22 mouse cellular contexts compared by ENCODE assay signal in genomic region chr11:79677402-79677801, GRCm38 (mm10).
A peak's percentile ranks its signal among the peaks of the same experiment; 100 is the strongest.
DNase-seq lines count a peak whose midpoint lies in the region; ATAC-seq lines count a peak whose summit lies in the region.
"Had no signal": no experiment of that assay in that cellular context is flagged by ENCODE, and none has a peak within 500 bp of the region (broad histone marks: within the 10 kb centered on the region; RNA-seq: fewer than 3 reads in every experiment).

No protein-coding gene starts in this region.

- no peak overlapping the region for H3K9ac ChIP-seq in hindbrain, embryonic 11.5 days (ENCODE audit: low read depth, low read length)
- H3K9ac ChIP-seq in midbrain, embryonic 14.5 days (replicated peaks; ENCODE audit: low read length): 0 out of 2 replicates have a peak overlapping the region, but pooled peaks have one; percentile 20
- no peak overlapping the region for H3K9ac ChIP-seq in midbrain, embryonic 16.5 days (ENCODE audit: low read depth, low read length)
- no peak overlapping the region for H3K9ac ChIP-seq in forebrain, embryonic 16.5 days (replicated peaks; ENCODE audit: low read depth, low read length)
- H3K9ac ChIP-seq: forebrain, embryonic 15.5 days; limb, embryonic 12.5 days; liver, postnatal 0 days; neural tube, embryonic 12.5 days had no signal

- no peak overlapping the region for H3K4me3 ChIP-seq in hindbrain, embryonic 10.5 days
- no peak overlapping the region for H3K4me3 ChIP-seq in hindbrain, embryonic 11.5 days (ENCODE audit: low read depth, low read length)
- H3K4me3 ChIP-seq in midbrain, embryonic 14.5 days (replicated peaks; ENCODE audit: low read depth, low read length): no peak overlapping the region
- no peak overlapping the region for H3K4me3 ChIP-seq in midbrain, embryonic 16.5 days (ENCODE audit: low read depth, low read length)
- no peak overlapping the region for H3K4me3 ChIP-seq in forebrain, embryonic 16.5 days (replicated peaks; ENCODE audit: low read length)
- H3K4me3 ChIP-seq: forebrain, embryonic 15.5 days; limb, embryonic 12.5 days; neural tube, embryonic 12.5 days had no signal

- peaks cover 46% of the 10 kb centered on the region for H3K4me1 ChIP-seq in hindbrain, embryonic 10.5 days (replicated peaks)
- 0 out of 2 replicates have a peak, but pooled peaks cover 3% of the 10 kb centered on the region for H3K4me1 ChIP-seq in hindbrain, embryonic 11.5 days (replicated peaks; ENCODE audit: control insufficient read depth, insufficient read depth, low read length)
- H3K4me1 ChIP-seq in midbrain, embryonic 14.5 days (ENCODE audit: control insufficient read depth, insufficient read depth, low read length): peaks cover 21% of the 10 kb centered on the region
- peaks cover 13% of the 10 kb centered on the region for H3K4me1 ChIP-seq in midbrain, embryonic 16.5 days (ENCODE audit: control insufficient read depth, insufficient read depth, low read length)
- peaks cover 4% of the 10 kb centered on the region for H3K4me1 ChIP-seq in forebrain, embryonic 16.5 days (replicated peaks; ENCODE audit: control insufficient read depth, insufficient read depth, low read length)

- H3K9me3 ChIP-seq in hindbrain, embryonic 10.5 days: no peaks in the 10 kb centered on the region
- H3K9me3 ChIP-seq in hindbrain, embryonic 11.5 days (ENCODE audit: control insufficient read depth, low read length): no peaks in the 10 kb centered on the region
- H3K9me3 ChIP-seq in midbrain, embryonic 14.5 days (ENCODE audit: control insufficient read depth, low read length): no peaks in the 10 kb centered on the region
- H3K9me3 ChIP-seq in midbrain, embryonic 16.5 days (replicated peaks; ENCODE audit: control insufficient read depth, low read length, poor library complexity, severe bottlenecking): no peaks in the 10 kb centered on the region
- no peaks in the 10 kb centered on the region for H3K9me3 ChIP-seq in forebrain, embryonic 16.5 days (ENCODE audit: control insufficient read depth, low read length)
- H3K9me3 ChIP-seq: forebrain, embryonic 15.5 days; limb, embryonic 12.5 days; neural tube, embryonic 12.5 days had no signal

- no peak overlapping the region for H3K4me2 ChIP-seq in hindbrain, embryonic 11.5 days (replicated peaks; ENCODE audit: low read depth, low read length)
- no peak overlapping the region for H3K4me2 ChIP-seq in midbrain, embryonic 14.5 days (ENCODE audit: low read length)
- H3K4me2 ChIP-seq in midbrain, embryonic 16.5 days (ENCODE audit: low read length): no peak overlapping the region
- H3K4me2 ChIP-seq in forebrain, embryonic 16.5 days (ENCODE audit: low read length): no peak overlapping the region
- H3K4me2 ChIP-seq: forebrain, embryonic 15.5 days; limb, embryonic 12.5 days; liver, embryonic 11.5 days; neural tube, embryonic 12.5 days had no signal

- 0 out of 2 replicates have a peak overlapping the region, but pooled peaks have one; percentile 17 for H3K27ac ChIP-seq in hindbrain, embryonic 10.5 days
- no peak overlapping the region for H3K27ac ChIP-seq in hindbrain, embryonic 11.5 days (ENCODE audit: low read depth, low read length)
- no peak overlapping the region for H3K27ac ChIP-seq in midbrain, embryonic 14.5 days (replicated peaks; ENCODE audit: low read depth, low read length)
- H3K27ac ChIP-seq in midbrain, embryonic 16.5 days (ENCODE audit: low read length): no peak overlapping the region
- no peak overlapping the region for H3K27ac ChIP-seq in forebrain, embryonic 16.5 days (ENCODE audit: low read length)
- H3K27ac ChIP-seq: forebrain, embryonic 15.5 days; kidney, postnatal 0 days; limb, embryonic 12.5 days; macrophage; neural tube, embryonic 12.5 days; stomach, postnatal 0 days had no signal

- H3K27me3 ChIP-seq in hindbrain, embryonic 10.5 days (ENCODE audit: insufficient read depth, poor library complexity, severe bottlenecking): no peaks in the 10 kb centered on the region
- H3K27me3 ChIP-seq in hindbrain, embryonic 11.5 days (ENCODE audit: control insufficient read depth, insufficient read depth, low read length): no peaks in the 10 kb centered on the region
- H3K27me3 ChIP-seq in midbrain, embryonic 14.5 days (ENCODE audit: control insufficient read depth, insufficient read depth, low read length): no peaks in the 10 kb centered on the region
- no peaks in the 10 kb centered on the region for H3K27me3 ChIP-seq in midbrain, embryonic 16.5 days (ENCODE audit: control insufficient read depth, insufficient read depth, low read depth, low read length)
- H3K27me3 ChIP-seq in forebrain, embryonic 16.5 days (replicated peaks; ENCODE audit: control insufficient read depth, insufficient read depth, low read length): no peaks in the 10 kb centered on the region
- H3K27me3 ChIP-seq: forebrain, embryonic 15.5 days; limb, embryonic 12.5 days; neural tube, embryonic 12.5 days had no signal

- H3K36me3 ChIP-seq in hindbrain, embryonic 10.5 days: peaks cover 16% of the 10 kb centered on the region
- H3K36me3 ChIP-seq in hindbrain, embryonic 11.5 days (ENCODE audit: control insufficient read depth, insufficient read depth, low read length): no peaks in the 10 kb centered on the region
- peaks cover 9% of the 10 kb centered on the region for H3K36me3 ChIP-seq in midbrain, embryonic 14.5 days (ENCODE audit: control insufficient read depth, insufficient read depth, low read length)
- H3K36me3 ChIP-seq in midbrain, embryonic 16.5 days (ENCODE audit: control insufficient read depth, insufficient read depth, low read length): no peaks in the 10 kb centered on the region
- H3K36me3 ChIP-seq in forebrain, embryonic 16.5 days (ENCODE audit: control insufficient read depth, insufficient read depth): no peaks in the 10 kb centered on the region
- H3K36me3 ChIP-seq: forebrain, embryonic 15.5 days; neural tube, embryonic 12.5 days had no signal

- no peak for DNase-seq in hindbrain, embryonic 10.5 days (ENCODE audit: low spot score)
- no peak for DNase-seq in hindbrain, embryonic 11.5 days (ENCODE audit: low spot score)
- no peak for DNase-seq in midbrain, embryonic 14.5 days
- DNase-seq in ovary, postnatal 36 days (ENCODE audit: low spot score): no peak
- DNase-seq: adrenal gland, postnatal 14 days; cerebellum, adult 8-10 months; cerebellum, postnatal 36 days; gastrocnemius, postnatal 25 days; heart, postnatal 4 days; liver, postnatal 0 days; thymus, adult 2 months had no signal

- ATAC-seq in hindbrain, embryonic 11.5 days (ENCODE audit: low FRiP score): no peak
- ATAC-seq in midbrain, embryonic 14.5 days (ENCODE audit: low FRiP score, low TSS enrichment): no peak
- ATAC-seq in midbrain, embryonic 16.5 days: no peak
- peak; percentile 29 for ATAC-seq in activated CD4-positive, CD25-positive, alpha-beta regulatory T cell, adult 4 months
- ATAC-seq in forebrain, embryonic 16.5 days: no peak
- ATAC-seq: forebrain, embryonic 15.5 days; liver, postnatal 0 days; lung, postnatal 0 days had no signal

- 85% methylated on average over 9 of the region's 9 CpGs for WGBS in hindbrain, embryonic 10.5 days
- WGBS in hindbrain, embryonic 11.5 days: 92% methylated on average over 9 of the region's 9 CpGs
- 83% methylated on average over 9 of the region's 9 CpGs for WGBS in midbrain, embryonic 14.5 days
- 84% methylated on average over 9 of the region's 9 CpGs for WGBS in midbrain, embryonic 16.5 days
- 81% methylated on average over 9 of the region's 9 CpGs for WGBS in forebrain, embryonic 16.5 days
